8 mouse cellular contexts compared by ENCODE assay signal in the genomic region with DNA sequence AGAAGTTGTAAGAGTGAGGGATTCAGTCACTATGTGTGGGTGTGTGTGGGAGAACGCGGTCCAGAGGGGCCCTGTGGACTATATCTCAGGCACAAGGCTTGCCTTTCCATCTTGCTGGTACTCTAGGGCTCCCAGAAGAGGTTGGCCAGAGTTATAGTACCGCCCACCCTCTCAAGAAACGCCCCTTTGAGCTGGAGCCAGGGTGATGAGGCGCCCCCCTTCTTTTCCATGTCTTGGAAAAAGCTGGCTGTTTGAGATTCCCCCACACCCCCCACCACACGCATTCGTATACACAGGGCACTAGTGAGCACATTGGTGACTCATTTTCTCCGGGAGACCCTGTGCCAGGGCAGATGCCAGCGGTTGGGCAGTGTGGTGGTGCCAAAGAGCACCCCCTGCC. TPM values are rescaled to one million over a fixed set of nuclear protein-coding genes. Genes with fewer than 3 reads are reported as not detected.
DNase-seq lines count a peak whose midpoint lies in the region; ATAC-seq and TF ChIP-seq lines count a peak whose summit lies in the region.

No protein-coding gene starts in this region.

- H3K4me3 ChIP-seq in lung, embryonic 16.5 days (ENCODE audit: low read length), result peak overlapping the region; percentile 88
- H3K4me3 ChIP-seq in lung, adult 2 months (replicated peaks; ENCODE audit: extremely low read depth, low read depth, low read length), result no peak overlapping the region
- peak overlapping the region; percentile 71 for H3K4me3 ChIP-seq in heart, embryonic 15.5 days
- H3K4me3 ChIP-seq in limb, embryonic 13.5 days, result peak overlapping the region; percentile 93
- peak overlapping the region; percentile 61; the same call in 1 of the 2 replicates for H3K4me3 ChIP-seq in olfactory bulb, adult 2 months (ENCODE audit: insufficient read depth, low read depth, low read length)

- H3K27ac ChIP-seq in lung, embryonic 16.5 days (ENCODE audit: low read length), result peak overlapping the region; percentile 82
- H3K27ac ChIP-seq in heart, embryonic 15.5 days, result 0 out of 2 replicates have a peak overlapping the region, but pooled peaks have one; percentile 58
- H3K27ac ChIP-seq in limb, embryonic 13.5 days, result peak overlapping the region; percentile 87; the same call in 1 of the 2 replicates
- H3K27ac ChIP-seq in olfactory bulb, adult 2 months (ENCODE audit: insufficient read depth, low read depth, low read length), result no peak overlapping the region

- DNase-seq in lung, adult 2 months, result no peak
- no peak for DNase-seq in layer of hippocampus, postnatal 10 days (ENCODE audit: low spot score in 2 of 2)
- DNase-seq in layer of hippocampus, adult 11-12 months (ENCODE audit: low spot score), result no peak
- no peak for DNase-seq in ovary, adult 18-20 months (ENCODE audit: low spot score)

- H3K9ac ChIP-seq in lung, embryonic 16.5 days (ENCODE audit: low read length), result peak overlapping the region; percentile 91
- H3K9ac ChIP-seq in heart, embryonic 15.5 days, result peak overlapping the region; percentile 71
- peak overlapping the region; percentile 96 for H3K9ac ChIP-seq in limb, embryonic 13.5 days

- H3K4me2 ChIP-seq in lung, embryonic 16.5 days (ENCODE audit: low read depth, low read length), result peak overlapping the region; percentile 96
- peak overlapping the region; percentile 99 for H3K4me2 ChIP-seq in heart, embryonic 15.5 days
- peak overlapping the region; percentile 97 for H3K4me2 ChIP-seq in limb, embryonic 13.5 days (replicated peaks)

- H3K36me3 ChIP-seq in lung, embryonic 16.5 days (ENCODE audit: control insufficient read depth, insufficient read depth, low read length), result 0 out of 2 replicates have a peak, but pooled peaks cover 3% of the 10 kb centered on the region
- no peaks in the 10 kb centered on the region for H3K36me3 ChIP-seq in heart, embryonic 15.5 days
- peaks cover 25% of the 10 kb centered on the region for H3K36me3 ChIP-seq in limb, embryonic 13.5 days

- WGBS in lung, embryonic 16.5 days, result 10% methylated on average over 9 of the region's 9 CpGs
- 29% methylated on average over 9 of the region's 9 CpGs for WGBS in lung, adult 2 months
- WGBS in heart, embryonic 15.5 days, result 36% methylated on average over 9 of the region's 9 CpGs
- 22% methylated on average over 9 of the region's 9 CpGs for WGBS in limb, embryonic 13.5 days
- WGBS in olfactory bulb, adult 2 months, result 29% methylated on average over 9 of the region's 9 CpGs

- peaks cover 11% of the 10 kb centered on the region for H3K27me3 ChIP-seq in lung, embryonic 16.5 days (ENCODE audit: control insufficient read depth, insufficient read depth, low read depth, low read length)
- H3K27me3 ChIP-seq in heart, embryonic 15.5 days, result peaks cover 34% of the 10 kb centered on the region
- peaks cover 7% of the 10 kb centered on the region; the same call in 1 of the 2 replicates for H3K27me3 ChIP-seq in limb, embryonic 13.5 days

- peak; percentile 66 for ATAC-seq in lung, embryonic 16.5 days (ENCODE audit: low read depth)
- ATAC-seq in heart, embryonic 15.5 days (replicated peaks; ENCODE audit: insufficient number of reproducible peaks, insufficient read depth, low FRiP score, low read depth), result peak; percentile 30; the same call in 1 of the 2 replicates
- peak; percentile 52 for ATAC-seq in limb, embryonic 13.5 days (ENCODE audit: low FRiP score, low read depth)

- no peaks in the 10 kb centered on the region for H3K9me3 ChIP-seq in lung, embryonic 16.5 days (ENCODE audit: control insufficient read depth, low read length)
- H3K9me3 ChIP-seq in heart, embryonic 15.5 days (replicated peaks), result no peaks in the 10 kb centered on the region
- H3K9me3 ChIP-seq in limb, embryonic 13.5 days, result no peaks in the 10 kb centered on the region

- peaks cover 30% of the 10 kb centered on the region for H3K4me1 ChIP-seq in lung, embryonic 16.5 days (replicated peaks; ENCODE audit: control insufficient read depth, insufficient read depth, low read length)
- H3K4me1 ChIP-seq in lung, adult 2 months (ENCODE audit: control insufficient read depth, insufficient read depth, low read length), result peaks cover 8% of the 10 kb centered on the region
- peaks cover 44% of the 10 kb centered on the region for H3K4me1 ChIP-seq in heart, embryonic 15.5 days (replicated peaks)
- peaks cover 67% of the 10 kb centered on the region for H3K4me1 ChIP-seq in limb, embryonic 13.5 days
- peaks cover 35% of the 10 kb centered on the region for H3K4me1 ChIP-seq in olfactory bulb, adult 2 months (ENCODE audit: control insufficient read depth, insufficient read depth, low read length)

- no peak for TF ChIP-seq CTCF in lung, adult 2 months (IDR thresholded peaks at IDR 0.05; ENCODE audit: insufficient read depth, low read length)
- no peak for TF ChIP-seq CTCF in olfactory bulb, adult 2 months (IDR thresholded peaks at IDR 0.05; ENCODE audit: insufficient read depth, low read depth, low read length)

- TF ChIP-seq POLR2A in lung, adult 2 months (IDR thresholded peaks at IDR 0.05; ENCODE audit: borderline replicate concordance, extremely low read depth, low read depth, low read length), result no peak
- no peak for TF ChIP-seq POLR2A in olfactory bulb, adult 2 months (IDR thresholded peaks at IDR 0.05; ENCODE audit: insufficient read depth, low read depth, low read length)

RNA-seq across cellular contexts. Expression of a gene that starts 2.8 kb away (rescaled TPM):
- 16.4 and 18.3 TPM in 2 replicates for polyA plus RNA-seq in lung, embryonic 16.5 days (2015; fragmentation: Nextera tagmentation; extraction: Ambion mirVana)
- polyA plus RNA-seq in lung, adult 2 months (2012; rRNA removed), result 11.2 and 11.5 TPM in 2 replicates
- polyA plus RNA-seq in heart, embryonic 15.5 days (2015; fragmentation: Nextera tagmentation; extraction: Ambion mirVana), result 4.4 and 6.1 TPM in 2 replicates
- 32.1 and 32.3 TPM in 2 replicates for polyA plus RNA-seq in limb, embryonic 13.5 days (2015; fragmentation: Nextera tagmentation; extraction: Ambion mirVana)
- polyA plus RNA-seq in olfactory bulb, adult 2 months (2012; ENCODE audit: insufficient read depth, insufficient read length, low replicate concordance, missing spikeins), result not detected in 2 replicates
- total RNA-seq in layer of hippocampus, postnatal 10 days (2021), result 1 to 10 TPM; 3.1 to 3.9 TPM

RNA-seq across cellular contexts. Expression of a gene that starts 44.6 kb away (rescaled TPM):
- 4.8 and 5.4 TPM in 2 replicates for polyA plus RNA-seq in lung, embryonic 16.5 days (2015; fragmentation: Nextera tagmentation; extraction: Ambion mirVana)
- polyA plus RNA-seq in lung, adult 2 months (2012; rRNA removed), result 0.11 TPM in 1 of 2 replicates, not detected in the other
- polyA plus RNA-seq in heart, embryonic 15.5 days (2015; fragmentation: Nextera tagmentation; extraction: Ambion mirVana), result 0.13 and 0.48 TPM in 2 replicates
- 0.10 and 0.13 TPM in 2 replicates for polyA plus RNA-seq in limb, embryonic 13.5 days (2015; fragmentation: Nextera tagmentation; extraction: Ambion mirVana)
- polyA plus RNA-seq in olfactory bulb, adult 2 months (2012; ENCODE audit: insufficient read depth, insufficient read length, low replicate concordance, missing spikeins), result not detected in 2 replicates
- total RNA-seq in layer of hippocampus, postnatal 10 days (2021), result not detected
